ENCODE assay signal across 8 mouse cellular contexts in genomic region chr3:108018190-108018820, GRCm38 (mm10). TPM values are rescaled to one million over a fixed set of nuclear protein-coding genes. Genes with fewer than 3 reads are reported as not detected.
DNase-seq lines count a peak whose midpoint lies in the region; ATAC-seq and TF ChIP-seq lines count a peak whose summit lies in the region.

No protein-coding gene starts in this region.

- H3K27ac ChIP-seq in MEL (ENCODE audit: control insufficient read depth, low read depth, low read length): no peak overlapping the region
- peak overlapping the region; percentile 96 for H3K27ac ChIP-seq in heart, embryonic 15.5 days
- H3K27ac ChIP-seq in liver, embryonic 12.5 days: peak overlapping the region; percentile 59

- H3K4me2 ChIP-seq in heart, embryonic 15.5 days: peak overlapping the region; percentile 81
- H3K4me2 ChIP-seq in liver, embryonic 12.5 days: peak overlapping the region; percentile 71
- peak overlapping the region; percentile 98 for H3K4me2 ChIP-seq in myocyte (ENCODE audit: low read depth)

- TF ChIP-seq EP300 in MEL (IDR thresholded peaks at IDR 0.05; ENCODE audit: low read depth in 1 of 2, low read length in 2 of 2): no peak

- peak overlapping the region; percentile 51 for H3K9ac ChIP-seq in MEL (ENCODE audit: control insufficient read depth, low read depth, low read length, poor library complexity, severe bottlenecking)
- H3K9ac ChIP-seq in heart, embryonic 15.5 days: peak overlapping the region; percentile 46; the same call in 1 of the 2 replicates
- H3K9ac ChIP-seq in liver, embryonic 12.5 days: peak overlapping the region; percentile 32; the same call in 1 of the 2 replicates

- ATAC-seq in heart, embryonic 15.5 days (replicated peaks; ENCODE audit: insufficient number of reproducible peaks, insufficient read depth, low FRiP score, low read depth): no peak
- 0 out of 2 replicates have a peak, but pooled peaks have one; percentile 6 for ATAC-seq in liver, embryonic 12.5 days

- 17% methylated on average over 14 of the region's 14 CpGs for WGBS in heart, embryonic 15.5 days
- 20% methylated on average over 14 of the region's 14 CpGs for WGBS in liver, embryonic 12.5 days (ENCODE audit: insufficient replicate concordance)

- no peaks in the 10 kb centered on the region for H3K9me3 ChIP-seq in MEL (replicated peaks; ENCODE audit: insufficient read depth, low read length)
- no peaks in the 10 kb centered on the region for H3K9me3 ChIP-seq in heart, embryonic 15.5 days (replicated peaks)
- no peaks in the 10 kb centered on the region for H3K9me3 ChIP-seq in liver, embryonic 12.5 days (replicated peaks)

- H3K4me3 ChIP-seq in MEL (ENCODE audit: control insufficient read depth in 1 of 2, insufficient read depth in 1 of 2, low read depth in 2 of 2, low read length in 2 of 2) (peak overlapping the region; percentile 43 to 48), myocyte (peak overlapping the region; percentile 18)
- H3K4me3 ChIP-seq in heart, embryonic 15.5 days: peak overlapping the region; percentile 55
- peak overlapping the region; percentile 46 for H3K4me3 ChIP-seq in liver, embryonic 12.5 days

- no peak for TF ChIP-seq RAD21 in MEL (IDR thresholded peaks at IDR 0.05; ENCODE audit: low read depth, low read length)

- H3K79me2 ChIP-seq in MEL (ENCODE audit: control insufficient read depth, insufficient read depth, low read length, poor library complexity) (no peaks in the 10 kb centered on the region), myocyte (ENCODE audit: control insufficient read depth, insufficient read depth) (no peaks in the 10 kb centered on the region)

- no peak for TF ChIP-seq CTCF in MEL (IDR thresholded peaks at IDR 0.05 in 2 of 3, conservative IDR thresholded peaks at IDR 0.05 in 1 of 3; ENCODE audit: control insufficient read depth in 1 of 3, insufficient read depth in 1 of 3, low read depth in 2 of 3, low read length in 3 of 3, poor library complexity in 1 of 3, severe bottlenecking in 1 of 3)

- TF ChIP-seq POLR2A in MEL (IDR thresholded peaks at IDR 0.05; ENCODE audit: control insufficient read depth in 1 of 2, insufficient read depth in 1 of 2, low read depth in 1 of 2, low read length in 2 of 2, poor library complexity in 1 of 2) (no peak), myocyte (IDR thresholded peaks at IDR 0.05; ENCODE audit: insufficient read length, low read depth) (no peak)

- H3K36me3 ChIP-seq in MEL (ENCODE audit: control insufficient read depth in 1 of 2, insufficient read depth in 2 of 2, low read length in 2 of 2) (peaks cover 0 to 3% of the 10 kb centered on the region in 2 experiments; a peak in 1 of 4 replicates), myocyte (ENCODE audit: control insufficient read depth, insufficient read depth) (no peaks in the 10 kb centered on the region)
- H3K36me3 ChIP-seq in heart, embryonic 15.5 days: no peaks in the 10 kb centered on the region
- no peaks in the 10 kb centered on the region for H3K36me3 ChIP-seq in liver, embryonic 12.5 days

- peaks cover 0 to 15% of the 10 kb centered on the region in 2 experiments; a peak in 2 of 4 replicates for H3K4me1 ChIP-seq in MEL (ENCODE audit: control insufficient read depth in 1 of 2, insufficient read depth in 2 of 2, low read length in 2 of 2)
- H3K4me1 ChIP-seq in heart, embryonic 15.5 days (replicated peaks): peaks cover 38% of the 10 kb centered on the region
- peaks cover 34% of the 10 kb centered on the region for H3K4me1 ChIP-seq in liver, embryonic 12.5 days

- H3ac ChIP-seq in myocyte (ENCODE audit: control insufficient read depth, insufficient read length): no peak overlapping the region

- H3K27me3 ChIP-seq in MEL (ENCODE audit: control insufficient read depth in 1 of 2, insufficient read depth in 2 of 2, low read length in 2 of 2) (0 out of 4 replicates have a peak, but pooled peaks cover 0 to 5% of the 10 kb centered on the region in 2 experiments), myocyte (ENCODE audit: control insufficient read depth, insufficient read depth, insufficient read length) (peaks cover 11% of the 10 kb centered on the region)
- no peaks in the 10 kb centered on the region for H3K27me3 ChIP-seq in heart, embryonic 15.5 days
- H3K27me3 ChIP-seq in liver, embryonic 12.5 days (replicated peaks): peaks cover 16% of the 10 kb centered on the region; the same call in 1 of the 2 replicates

- peak; percentile 9 for DNase-seq in embryo, embryonic 11 days
- no peak for DNase-seq in embryo, embryonic 10 days (ENCODE audit: low spot score)
- DNase-seq in MEL (ENCODE audit: low read depth, low spot score): no peak
- DNase-seq in left cerebral cortex, adult 18-20 months (ENCODE audit: low spot score in 2 of 2): no peak
- no peak for DNase-seq in left cerebral cortex, adult 8-10 months (ENCODE audit: low spot score in 2 of 2)

TF ChIP-seq in MEL, 35 proteins besides CTCF, POLR2A, EP300 and RAD21:
- TF ChIP-seq MAFK (IDR thresholded peaks at IDR 0.05; ENCODE audit: borderline replicate concordance, low read depth, low read length): no peak
- TF ChIP-seq MYC (IDR thresholded peaks at IDR 0.05; ENCODE audit: low read depth, low read length): no peak
- TF ChIP-seq USF1 (IDR thresholded peaks at IDR 0.05; ENCODE audit: low read depth, low read length): 0 out of 2 replicates have a peak, but pooled peaks have one; percentile 23
- TF ChIP-seq RCOR1 (IDR thresholded peaks at IDR 0.05; ENCODE audit: low read depth, low read length): peak; percentile 28; the same call in 1 of the 2 replicates
- TF ChIP-seq MEF2A (IDR thresholded peaks at IDR 0.05; ENCODE audit: extremely low read depth, insufficient replicate concordance, low read depth, low read length, poor library complexity, severe bottlenecking): no peak
- peak; percentile 45; the same call in 1 of the 2 replicates for TF ChIP-seq ETS1 (IDR thresholded peaks at IDR 0.05; ENCODE audit: low read depth, low read length)
- TF ChIP-seq SIN3A (IDR thresholded peaks at IDR 0.05; ENCODE audit: low read length): peak; percentile 2; the same call in 1 of the 2 replicates

TF ChIP-seq in myocyte, 11 proteins besides CTCF, POLR2A, EP300 and RAD21:
- TF ChIP-seq MYOG (IDR thresholded peaks at IDR 0.05; ENCODE audit: control insufficient read depth in 1 of 3, insufficient read depth in 1 of 3, insufficient read length in 2 of 3, low read depth in 2 of 3) (no peak), MAX (IDR thresholded peaks at IDR 0.05; ENCODE audit: low read depth) (no peak), USF1 (IDR thresholded peaks at IDR 0.05; ENCODE audit: low read depth) (peak; percentile 70), POLR2AphosphoS2 (IDR thresholded peaks at IDR 0.05; ENCODE audit: insufficient read length, low read depth) (no peak), TCF12 (IDR thresholded peaks at IDR 0.05; ENCODE audit: insufficient read depth, poor library complexity, severe bottlenecking) (no peak), E2F4 (IDR thresholded peaks at IDR 0.05; ENCODE audit: insufficient read depth) (no peak), TCF3 (IDR thresholded peaks at IDR 0.05; ENCODE audit: insufficient read length, low read depth) (no peak), MYOD1 (IDR thresholded peaks at IDR 0.05; ENCODE audit: control insufficient read depth in 1 of 3, insufficient read length in 2 of 3, low read depth in 2 of 3) (peak in 2 of 3 experiments; percentile 13 to 49)

RNA-seq across cellular contexts. Expression of gene Gstm1, which starts 0.5 kb away (rescaled TPM):
- 0.20 and 0.31 TPM in 2 replicates for total RNA-seq in MEL (2012; rRNA removed)
- polyA plus RNA-seq in MEL (2012; ENCODE audit: insufficient read depth in 1 of 2, insufficient read length in 2 of 2, low read depth in 1 of 2, low replicate concordance in 2 of 2, missing spikeins in 1 of 2): 1 to 10 TPM in 1 of 2 experiments, not detected in 1; 6.7 TPM
- polyA plus RNA-seq in heart, embryonic 15.5 days (2015; fragmentation: Nextera tagmentation; extraction: Ambion mirVana): 72.1 and 88.3 TPM in 2 replicates
- 228 and 237 TPM in 2 replicates for polyA plus RNA-seq in liver, embryonic 12.5 days (2016; fragmentation: Nextera tagmentation; extraction: Ambion mirVana)
- 42.0 TPM for polyA plus RNA-seq in myocyte (2012; fragmentation: generic; extraction: Trizol)
- total RNA-seq in left cerebral cortex, adult 18-20 months (2021): 100 to 1,000 TPM; 279 to 320 TPM
- 100 to 1,000 TPM; 275 to 318 (median 312) TPM for total RNA-seq in left cerebral cortex, adult 8-10 months (2022)

RNA-seq across cellular contexts. Expression of gene Gstm4, which starts 26.4 kb away (rescaled TPM):
- 1.3 and 1.4 TPM in 2 replicates for total RNA-seq in MEL (2012; rRNA removed)
- polyA plus RNA-seq in MEL (2012; ENCODE audit: insufficient read depth in 1 of 2, insufficient read length in 2 of 2, low read depth in 1 of 2, low replicate concordance in 2 of 2, missing spikeins in 1 of 2) (1 to 10 TPM in 1 of 2 experiments, not detected in 1; 7.4 TPM), myocyte (2012; fragmentation: generic; extraction: Trizol) (0.52 TPM)
- polyA plus RNA-seq in heart, embryonic 15.5 days (2015; fragmentation: Nextera tagmentation; extraction: Ambion mirVana): 12.9 and 16.0 TPM in 2 replicates
- polyA plus RNA-seq in liver, embryonic 12.5 days (2016; fragmentation: Nextera tagmentation; extraction: Ambion mirVana): 16.2 and 16.6 TPM in 2 replicates
- 10 to 100 TPM; 11.5 to 11.6 TPM for total RNA-seq in left cerebral cortex, adult 18-20 months (2021)
- 10 to 100 TPM in 3 of 4 experiments, 1 to 10 TPM in 1; 10.0 to 12.6 (median 11.2) TPM for total RNA-seq in left cerebral cortex, adult 8-10 months (2022)

RNA-seq across cellular contexts. Expression of gene Gstm2, which starts 32.1 kb away (rescaled TPM):
- total RNA-seq in MEL (2012; rRNA removed): not detected in 2 replicates
- polyA plus RNA-seq in MEL (2012; ENCODE audit: insufficient read depth in 1 of 2, insufficient read length in 2 of 2, low read depth in 1 of 2, low replicate concordance in 2 of 2, missing spikeins in 1 of 2) (not detected), myocyte (2012; fragmentation: generic; extraction: Trizol) (17.1 TPM)
- 71.9 and 82.1 TPM in 2 replicates for polyA plus RNA-seq in heart, embryonic 15.5 days (2015; fragmentation: Nextera tagmentation; extraction: Ambion mirVana)
- 7.6 and 7.8 TPM in 2 replicates for polyA plus RNA-seq in liver, embryonic 12.5 days (2016; fragmentation: Nextera tagmentation; extraction: Ambion mirVana)
- 1 to 10 TPM; 5.0 to 5.7 TPM for total RNA-seq in left cerebral cortex, adult 18-20 months (2021)
- total RNA-seq in left cerebral cortex, adult 8-10 months (2022): 1 to 10 TPM; 3.6 to 6.5 (median 5.5) TPM

RNA-seq across cellular contexts. Expression of gene Gstm3, which starts 49.2 kb away (rescaled TPM):
- total RNA-seq in MEL (2012; rRNA removed): not detected in 2 replicates
- polyA plus RNA-seq in MEL (2012; ENCODE audit: insufficient read depth in 1 of 2, insufficient read length in 2 of 2, low read depth in 1 of 2, low replicate concordance in 2 of 2, missing spikeins in 1 of 2) (under 1 TPM in 1 of 2 experiments, not detected in 1; 0.06 TPM), myocyte (2012; fragmentation: generic; extraction: Trizol) (not detected)
- polyA plus RNA-seq in heart, embryonic 15.5 days (2015; fragmentation: Nextera tagmentation; extraction: Ambion mirVana): 0.30 TPM in 1 of 2 replicates, not detected in the other
- polyA plus RNA-seq in liver, embryonic 12.5 days (2016; fragmentation: Nextera tagmentation; extraction: Ambion mirVana): 7.9 and 10.0 TPM in 2 replicates
- total RNA-seq in left cerebral cortex, adult 18-20 months (2021): not detected
- not detected for total RNA-seq in left cerebral cortex, adult 8-10 months (2022)
